Comparison of ENCODE assay signal across 21 mouse cellular contexts in the genomic region with DNA sequence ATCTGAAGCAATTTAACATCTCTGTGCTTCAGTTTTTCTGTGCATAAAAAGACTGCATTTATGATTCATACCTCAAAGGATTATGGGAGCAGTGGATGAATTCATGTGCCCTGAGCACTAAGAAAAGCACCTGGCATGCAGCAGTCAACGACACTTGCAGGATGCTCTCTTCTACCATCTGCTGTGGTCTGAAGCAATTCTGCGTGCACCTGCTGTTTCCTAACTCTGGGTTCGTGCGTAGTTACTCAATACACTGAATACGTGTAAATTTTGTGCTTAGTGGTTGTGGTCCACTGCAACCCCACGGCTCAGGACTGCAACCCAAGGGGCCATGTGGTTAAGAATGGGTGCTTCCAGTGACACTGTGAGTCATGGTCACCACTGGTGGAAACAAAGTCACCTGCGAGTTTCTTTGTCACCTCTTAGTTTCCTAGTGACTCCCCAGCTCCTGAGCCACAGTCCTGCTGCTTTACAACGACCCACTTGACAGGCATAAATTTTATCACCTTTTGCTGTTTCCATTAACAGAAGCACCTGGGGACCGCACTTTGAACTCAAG.
DNase-seq lines count a peak whose midpoint lies in the region; ATAC-seq and TF ChIP-seq lines count a peak whose summit lies in the region.
"Had no signal": no experiment of that assay in that cellular context is flagged by ENCODE, and none has a peak within 500 bp of the region (broad histone marks: within the 10 kb centered on the region; RNA-seq: fewer than 3 reads in every experiment).

No protein-coding gene starts in this region.

- no peak for TF ChIP-seq EP300 in heart, adult 2 months (IDR thresholded peaks at IDR 0.05; ENCODE audit: insufficient read depth, low read depth, low read length)

- no peaks in the 10 kb centered on the region for H3K4me1 ChIP-seq in heart, adult 2 months (ENCODE audit: control insufficient read depth, insufficient read depth, low read length)
- H3K4me1 ChIP-seq: embryonic facial prominence, embryonic 13.5 days; forebrain, embryonic 13.5 days; heart, embryonic 13.5 days; hindbrain, embryonic 13.5 days had no signal

- H3K27ac ChIP-seq in heart, adult 2 months = no peak overlapping the region
- H3K27ac ChIP-seq: embryonic facial prominence, embryonic 13.5 days; forebrain, embryonic 13.5 days; heart, embryonic 13.5 days; hindbrain, embryonic 13.5 days; hindbrain, postnatal 0 days had no signal

- 83% methylated on average over 9 of the region's 9 CpGs for WGBS in heart, adult 2 months

- DNase-seq in heart, adult 11 months = peak; percentile 65
- no peak for DNase-seq in heart, adult 2 months
- peak; percentile 13 for DNase-seq in 416B (ENCODE audit: low read depth)
- DNase-seq in brain, adult 2 months (ENCODE audit: low read depth, low spot score) = peak; percentile 66
- no peak for DNase-seq in layer of hippocampus, adult 9-10 months (ENCODE audit: low spot score)
- DNase-seq: adrenal gland, adult 8-10 months; adrenal gland, postnatal 36 days; cerebellum, adult 11-12 months; cerebellum, adult 9-10 months; cerebellum, postnatal 25 days; forebrain, postnatal 0 days; gastrocnemius, postnatal 36 days; heart, postnatal 36 days had no signal

- no peak overlapping the region for H3K9ac ChIP-seq in heart, adult 2 months (ENCODE audit: low read depth, low read length)
- H3K9ac ChIP-seq: embryonic facial prominence, embryonic 13.5 days; forebrain, embryonic 13.5 days; forebrain, postnatal 0 days; heart, embryonic 13.5 days; hindbrain, embryonic 13.5 days had no signal

- no peak for TF ChIP-seq POLR2A in heart, adult 2 months (IDR thresholded peaks at IDR 0.05; ENCODE audit: insufficient read depth, low read depth, low read length)

- peak; percentile 94 for ATAC-seq in megakaryocyte progenitor cell, adult 5-6 weeks (replicated peaks; ENCODE audit: poor library complexity)
- no peak for ATAC-seq in cerebellum, adult (ENCODE audit: insufficient number of reproducible peaks, low FRiP score, low TSS enrichment)
- ATAC-seq: forebrain, embryonic 13.5 days; forebrain, postnatal 0 days; hindbrain, postnatal 0 days had no signal

- no peaks in the 10 kb centered on the region for H3K36me3 ChIP-seq in heart, adult 2 months (ENCODE audit: control insufficient read depth, insufficient read depth, low read length)
- H3K36me3 ChIP-seq: embryonic facial prominence, embryonic 13.5 days; G1E; heart, embryonic 13.5 days; hindbrain, embryonic 13.5 days had no signal

- intact Hi-C loops in heart, adult 2 months (cut with DNase I) = no loop called here

- no peak overlapping the region for H3K4me3 ChIP-seq in heart, adult 2 months
- H3K4me3 ChIP-seq: embryonic facial prominence, embryonic 13.5 days; forebrain, embryonic 13.5 days; heart, embryonic 13.5 days; hindbrain, embryonic 13.5 days had no signal

- H3K27me3 ChIP-seq in heart, adult 2 months (ENCODE audit: control insufficient read depth, insufficient read depth, low read length) = no peaks in the 10 kb centered on the region
- H3K27me3 ChIP-seq: embryonic facial prominence, embryonic 13.5 days; forebrain, embryonic 13.5 days; heart, embryonic 13.5 days; hindbrain, embryonic 13.5 days had no signal

- no peak for TF ChIP-seq CTCF in heart, adult 2 months (IDR thresholded peaks at IDR 0.05)

- H3K79me2 ChIP-seq in heart, adult 2 months (replicated peaks; ENCODE audit: control insufficient read depth, insufficient read depth, low read length) = no peaks in the 10 kb centered on the region

Comparison
In these comparisons a context has a peak if more than half of its experiments do, and no peak if none do; other contexts are left out.
1. DNase-seq: peak in heart, adult 11 months (single experiment), 416B (single experiment) and brain, adult 2 months (single experiment); none in heart, adult 2 months (0 of 2) and layer of hippocampus, adult 9-10 months (single experiment).